Mouse (Mus musculus) C2C12 (cell line): ENCODE results near the gene Serpina1b.
"Not testable (repeated sequence)": the region's sequence is repeated elsewhere in the genome, so short reads cannot be mapped to it uniquely, and the experiment has no call there.

ENCODE experiments used
- CTCF ChIP-seq: IDR thresholded peaks from one replicate; pipeline ENCODE4 v1.5.1; 2011; ENCODE audit not compliant: control insufficient read depth, insufficient read depth, insufficient read length
- FOSL1 ChIP-seq: IDR thresholded peaks from one replicate; pipeline ENCODE4 v1.8.0; 2011; ENCODE audit warnings: mild to moderate bottlenecking, low read length; ENCODE audit not compliant: poor library complexity, insufficient read depth, severe bottlenecking
- MYOD1 ChIP-seq: IDR thresholded peaks from one replicate; pipeline ENCODE4 v1.6.1; 2011; ENCODE audit warnings: low read depth; ENCODE audit not compliant: control insufficient read depth, insufficient read length
- MYOG ChIP-seq: IDR thresholded peaks from one replicate; pipeline ENCODE4 v1.6.1; 2011; ENCODE audit not compliant: control insufficient read depth, insufficient read length; ENCODE audit errors: extremely low read depth
- USF1 ChIP-seq: IDR thresholded peaks from one replicate; pipeline ENCODE4 v1.6.1; 2011; ENCODE audit warnings: low read depth, mild to moderate bottlenecking, control low read depth, moderate library complexity

GRCm38 (mm10) chr12:103735566-103735965 is 94.6 kb downstream of the Serpina1b start:
- TF ChIP-seq FOSL1, CTCF, MYOG, USF1, MYOD1: not testable (repeated sequence)
